Mouse (Mus musculus) left cerebral cortex, adult 8-10 months (tissue): ENCODE data around the gene Cdx4. TPM values are rescaled to one million over a fixed set of nuclear protein-coding genes. Genes with fewer than 3 reads are reported as not detected.
A peak's percentile ranks its signal among the peaks of the same experiment; 100 is the strongest.

ENCODE experiments used
- DNase-seq, 2 experiments: peaks; one replicate each; pipeline ENCODE4 v3.0.0; 2022; ENCODE audit warnings: low spot score in 2 of 2
- total RNA-seq, 4 experiments: library from RNA; stranded (reverse); gene quantifications; 2 replicates each; pipeline ENCODE4 v1.2.4; 2022

Gene Cdx4
- not detected for total RNA-seq

DNA sequence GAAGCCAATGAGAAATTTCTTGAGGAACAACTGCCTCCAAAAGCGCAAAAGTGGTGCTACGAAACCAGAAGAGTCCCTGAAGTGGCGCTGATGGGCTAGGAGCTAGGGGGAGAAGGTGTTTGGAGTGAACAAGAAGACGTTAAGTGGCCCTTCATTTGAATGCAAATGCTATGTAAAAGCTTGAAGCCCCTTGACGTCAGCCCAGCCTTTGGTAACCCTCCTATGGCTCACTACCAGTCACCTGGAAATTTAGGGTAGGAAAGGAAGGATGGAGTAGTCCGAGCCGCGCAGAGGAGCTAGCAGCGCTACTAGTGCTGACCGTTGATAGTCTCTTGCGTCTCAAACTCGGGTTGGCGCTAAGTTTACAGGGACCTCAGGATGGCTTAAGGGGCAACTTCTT lies at the start of gene Cdx4:
TSS of gene Cdx4 (plus strand) at position 253 of the 400 bp plus-strand sequence.
- DNase-seq: no peak

DNA sequence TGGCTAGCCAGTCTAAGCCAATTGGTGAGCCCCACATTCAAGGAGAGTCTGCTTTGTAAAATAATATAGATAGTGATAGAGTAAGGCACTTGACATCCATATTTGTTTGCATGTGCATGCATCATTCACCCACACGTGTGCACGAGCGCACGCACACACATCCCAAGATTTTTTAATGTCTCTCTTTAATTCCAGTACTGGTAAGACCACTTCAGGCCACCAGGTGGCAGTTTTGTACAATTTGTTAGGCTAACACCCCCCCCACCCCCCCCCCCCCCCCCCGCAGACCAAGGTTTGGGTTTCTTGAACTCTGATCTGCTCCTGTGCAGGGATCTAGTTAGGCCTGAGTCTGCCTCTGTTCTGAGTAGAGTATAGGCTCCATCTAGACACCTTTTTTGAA lies 46.9 kb upstream of the Cdx4 start:
- no peak for DNase-seq

DNA sequence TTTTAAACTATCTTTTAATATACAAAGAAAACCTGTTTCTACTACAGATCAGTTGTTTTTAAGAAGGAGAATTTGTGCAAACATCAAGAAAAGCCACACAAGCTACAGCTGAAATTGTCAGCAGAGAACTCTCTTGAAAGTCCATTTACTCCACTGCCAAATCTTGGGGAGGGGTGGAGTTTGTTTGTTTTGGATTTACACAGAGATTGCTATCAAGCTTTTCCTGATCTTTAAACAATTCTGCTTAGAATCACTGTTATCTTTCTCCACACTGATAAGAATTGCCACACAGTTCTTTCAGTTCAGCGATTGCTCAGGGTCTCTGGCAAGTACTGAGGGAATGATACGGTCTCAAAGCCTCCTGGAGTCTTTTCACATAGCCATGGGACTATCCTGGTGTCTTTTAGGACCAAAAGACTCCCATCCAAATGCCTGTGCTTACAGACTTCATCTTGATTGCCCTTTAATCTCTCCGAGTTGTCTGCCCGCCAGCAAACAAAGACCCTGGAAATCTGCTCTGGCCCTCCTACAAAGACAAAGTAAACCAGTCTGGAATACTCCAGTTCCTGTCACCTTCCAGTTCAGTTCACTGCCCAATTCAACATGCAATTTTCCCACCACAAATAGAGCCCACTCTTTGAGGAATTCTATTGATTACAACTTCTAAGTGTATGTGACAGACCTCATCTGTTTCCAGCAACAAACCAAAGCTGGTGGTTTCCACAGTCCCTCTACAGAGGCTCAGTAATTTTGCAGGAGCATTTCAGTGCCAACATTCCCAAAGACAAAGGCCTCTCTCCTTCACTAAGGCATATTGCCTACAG lies 34.1 kb upstream of the Cdx4 start:
- DNase-seq: no peak

DNA sequence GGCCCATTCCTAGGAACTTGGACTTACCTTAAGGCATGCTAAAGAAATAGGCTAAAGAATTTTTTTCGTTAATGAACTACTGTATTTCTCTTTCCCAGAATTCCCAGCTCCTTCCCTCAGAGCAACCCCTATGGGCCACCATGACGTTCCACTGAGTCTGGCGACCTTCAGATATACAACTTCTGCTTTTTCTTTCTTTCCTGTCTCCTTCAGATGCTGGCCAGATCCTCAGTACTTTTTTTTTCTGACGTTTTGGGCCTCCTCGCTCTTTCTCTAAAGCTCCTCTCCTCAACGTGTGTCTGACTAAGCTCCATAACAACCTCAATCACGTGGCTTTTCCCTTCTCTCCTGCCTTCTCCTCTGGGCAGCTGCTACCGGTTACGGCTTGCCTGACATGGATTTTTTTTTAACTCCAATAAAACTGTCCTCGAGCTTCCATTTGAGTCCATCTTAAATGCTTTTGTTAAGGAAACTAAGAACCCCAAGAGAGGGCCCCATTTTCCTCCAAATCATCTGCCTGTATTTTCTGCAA lies 33.3 kb upstream of the Cdx4 start:
- DNase-seq: no peak

DNA sequence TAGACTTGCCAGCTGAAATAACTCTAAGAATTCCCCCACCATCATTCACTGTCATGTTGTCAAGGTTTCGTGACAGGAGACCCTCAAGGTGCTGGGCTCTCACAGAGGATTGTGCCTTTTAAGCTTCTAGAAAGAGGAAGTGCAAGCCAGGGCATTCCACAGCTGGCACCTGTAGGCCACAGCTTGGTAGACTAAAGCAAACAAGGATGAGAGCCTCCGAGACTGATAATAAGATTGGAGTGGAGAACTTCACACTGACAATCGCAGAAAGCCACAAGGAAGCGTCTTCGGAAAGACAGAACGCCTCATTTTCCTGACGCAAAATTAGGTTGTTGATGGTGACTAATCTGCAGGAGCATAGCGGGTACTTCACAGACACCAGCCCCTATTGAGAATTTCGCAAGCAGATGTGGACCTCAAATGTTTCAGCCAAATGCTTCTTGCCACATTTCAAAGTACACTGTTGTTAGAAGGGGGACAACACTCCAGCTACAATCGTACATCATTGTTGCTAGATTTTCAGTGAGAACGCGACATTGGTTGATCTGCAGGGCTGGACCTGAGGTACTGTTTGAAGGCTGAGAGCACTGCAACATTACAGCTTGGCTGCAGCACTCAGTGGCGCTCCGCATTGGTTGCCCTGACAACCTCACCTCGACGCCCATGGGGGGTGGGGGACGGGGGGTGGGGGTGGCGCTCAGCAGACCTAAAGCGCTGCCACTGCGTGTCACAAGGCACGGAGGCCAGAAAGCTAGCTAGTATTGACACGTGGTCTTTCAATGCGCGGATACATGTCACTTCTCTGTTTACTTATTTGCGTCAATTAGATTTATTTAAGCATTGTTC lies 32.5 kb upstream of the Cdx4 start:
- peak in 1 of 2 experiments; percentile 2 for DNase-seq

DNA sequence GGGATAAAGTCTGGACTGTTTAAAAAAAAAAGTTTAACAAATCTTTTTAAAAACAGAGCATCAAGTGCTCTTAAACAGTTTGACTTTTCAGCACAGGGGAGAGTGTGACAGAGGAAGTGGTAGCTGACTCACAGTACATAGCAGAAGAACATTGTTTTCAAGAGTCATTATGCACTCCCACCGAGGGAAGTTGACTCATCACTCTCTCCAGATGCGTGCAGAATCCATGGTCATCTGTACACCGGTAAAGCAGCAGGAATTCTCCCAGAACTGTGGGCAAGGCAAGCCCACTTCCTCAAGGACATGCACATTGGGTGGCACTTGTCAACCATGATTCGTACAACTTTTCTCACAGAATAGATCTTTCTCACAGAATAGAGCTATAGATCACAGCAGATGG lies 22.3 kb upstream of the Cdx4 start:
- no peak for DNase-seq

DNA sequence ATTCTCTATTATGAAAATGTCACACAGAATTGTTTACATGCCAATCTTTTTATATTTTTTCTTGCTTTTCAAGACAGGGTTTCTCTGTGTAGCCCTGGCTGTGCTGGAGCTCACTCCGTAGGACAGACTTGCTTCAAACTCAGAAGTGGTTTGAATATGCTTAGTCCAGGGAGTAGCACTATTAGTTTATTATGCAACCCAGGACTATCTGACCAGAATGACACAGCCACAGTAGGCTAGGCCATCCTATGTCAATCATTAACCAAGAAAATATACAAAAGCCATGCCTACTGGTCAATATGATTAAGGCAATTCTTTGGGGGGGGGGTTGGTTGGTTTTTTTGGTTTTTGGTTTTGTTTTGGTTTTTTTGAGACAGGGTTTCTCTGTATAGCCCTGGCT lies 12.9 kb upstream of the Cdx4 start:
- DNase-seq: no peak

DNA sequence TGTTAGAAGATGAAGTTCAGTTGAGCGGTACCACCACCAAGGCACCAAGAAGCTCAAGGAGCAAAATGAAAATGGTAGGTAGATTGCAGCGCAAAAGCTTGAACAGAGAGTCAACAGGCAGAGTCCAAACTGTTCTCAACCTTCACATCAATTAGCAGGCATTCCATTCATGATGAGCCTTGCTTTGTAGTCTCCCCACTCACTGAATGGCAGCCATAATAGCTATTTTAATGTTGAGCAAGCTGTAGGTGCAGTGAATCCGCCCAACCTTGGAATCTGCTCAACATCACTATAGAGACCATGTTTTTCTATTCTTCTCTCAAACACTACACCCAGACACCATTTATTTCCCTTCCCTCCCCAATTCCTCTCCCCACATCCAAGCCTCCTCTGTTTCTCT lies 9.5 kb upstream of the Cdx4 start:
- DNase-seq: no peak

DNA sequence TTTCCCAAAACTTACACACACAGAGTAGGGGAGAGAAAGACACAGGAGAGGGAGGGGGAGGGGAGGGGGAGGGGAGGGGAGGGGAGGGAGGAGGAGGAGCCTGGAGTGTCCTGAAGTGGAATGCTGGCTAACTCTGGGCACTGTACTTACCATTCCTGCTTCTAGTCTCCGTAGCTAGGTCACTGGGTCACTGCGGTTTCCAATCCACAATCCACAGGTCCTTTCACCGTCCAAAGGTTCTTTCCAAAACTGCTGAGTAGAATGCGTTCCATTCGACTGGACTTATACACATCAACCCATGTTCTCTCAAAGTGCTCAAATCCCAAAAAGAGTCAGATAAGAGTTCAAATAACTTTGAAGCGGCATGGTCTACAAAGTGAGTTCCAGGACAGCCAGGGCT lies 7.1 kb upstream of the Cdx4 start:
- DNase-seq: no peak

DNA sequence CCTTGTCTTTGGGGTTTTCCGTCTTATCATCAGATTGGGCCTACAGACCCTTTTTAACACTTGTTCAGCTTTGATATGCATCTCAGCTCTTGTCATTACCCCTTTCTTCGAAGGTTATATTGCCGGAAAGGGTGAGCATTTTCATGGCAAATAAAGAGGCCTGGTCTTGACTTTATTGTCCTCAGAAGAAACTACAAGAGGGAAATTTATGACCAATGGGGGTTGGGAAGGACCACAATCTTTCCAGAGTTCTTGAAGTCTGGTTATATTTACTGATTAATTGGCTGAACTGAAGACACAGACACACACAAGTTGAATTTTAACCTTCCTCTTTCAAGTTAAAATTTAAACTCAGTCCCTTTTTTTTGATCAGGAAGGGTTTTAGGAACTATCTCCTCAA lies 4.7 kb downstream of the Cdx4 start:
- DNase-seq: no peak

DNA sequence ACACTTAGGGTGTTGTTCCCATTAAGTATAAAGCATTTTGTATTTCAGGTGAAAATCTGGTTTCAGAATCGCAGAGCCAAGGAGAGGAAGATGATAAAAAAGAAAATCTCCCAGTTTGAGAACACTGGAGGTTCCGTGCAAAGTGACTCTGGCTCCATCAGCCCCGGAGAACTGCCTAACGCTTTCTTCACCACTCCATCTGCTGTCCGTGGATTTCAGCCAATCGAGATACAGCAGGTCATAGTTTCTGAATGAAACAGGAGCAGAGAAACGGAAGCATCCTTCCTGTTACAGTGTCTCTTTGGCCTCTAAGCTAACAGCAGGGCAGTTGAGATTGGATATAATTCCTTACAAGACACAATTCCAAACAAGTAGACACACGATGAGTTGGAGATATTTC lies 8.2 kb downstream of the Cdx4 start:
- DNase-seq: no peak

DNA sequence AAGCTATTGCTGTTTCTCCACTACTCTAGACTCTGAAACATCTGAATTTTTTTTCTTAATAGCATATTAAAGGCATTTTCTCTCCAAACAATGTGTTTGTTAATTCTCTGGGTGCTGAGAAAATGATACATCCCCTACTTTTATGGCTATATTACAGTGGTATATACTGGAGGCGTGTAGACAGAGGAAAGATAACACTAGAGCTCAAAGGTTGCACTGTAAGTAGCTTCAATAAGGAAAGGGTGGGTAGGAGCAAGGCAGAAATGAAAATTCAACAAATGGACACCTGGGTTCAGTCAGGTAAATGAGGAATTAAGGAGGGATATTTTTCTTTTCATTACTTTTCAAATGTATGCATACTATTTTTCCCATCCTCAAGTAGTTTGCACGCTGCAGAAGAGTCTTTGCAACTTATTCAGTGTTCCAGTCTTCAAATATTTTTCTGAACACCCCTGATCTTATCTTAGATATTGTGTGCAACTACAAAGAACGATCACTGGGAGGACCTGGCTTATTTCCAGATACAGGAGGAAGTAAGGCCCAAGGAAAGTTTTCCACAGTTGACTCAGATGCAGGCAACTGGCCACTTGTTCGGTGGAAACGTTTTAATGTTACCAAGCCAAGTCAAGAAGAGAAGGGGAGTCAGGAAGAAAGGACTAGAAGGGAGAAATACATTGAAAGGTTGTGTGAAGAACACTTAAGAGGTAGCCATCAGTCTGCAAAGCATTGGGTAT lies 10.1 kb downstream of the Cdx4 start:
- DNase-seq: no peak

DNA sequence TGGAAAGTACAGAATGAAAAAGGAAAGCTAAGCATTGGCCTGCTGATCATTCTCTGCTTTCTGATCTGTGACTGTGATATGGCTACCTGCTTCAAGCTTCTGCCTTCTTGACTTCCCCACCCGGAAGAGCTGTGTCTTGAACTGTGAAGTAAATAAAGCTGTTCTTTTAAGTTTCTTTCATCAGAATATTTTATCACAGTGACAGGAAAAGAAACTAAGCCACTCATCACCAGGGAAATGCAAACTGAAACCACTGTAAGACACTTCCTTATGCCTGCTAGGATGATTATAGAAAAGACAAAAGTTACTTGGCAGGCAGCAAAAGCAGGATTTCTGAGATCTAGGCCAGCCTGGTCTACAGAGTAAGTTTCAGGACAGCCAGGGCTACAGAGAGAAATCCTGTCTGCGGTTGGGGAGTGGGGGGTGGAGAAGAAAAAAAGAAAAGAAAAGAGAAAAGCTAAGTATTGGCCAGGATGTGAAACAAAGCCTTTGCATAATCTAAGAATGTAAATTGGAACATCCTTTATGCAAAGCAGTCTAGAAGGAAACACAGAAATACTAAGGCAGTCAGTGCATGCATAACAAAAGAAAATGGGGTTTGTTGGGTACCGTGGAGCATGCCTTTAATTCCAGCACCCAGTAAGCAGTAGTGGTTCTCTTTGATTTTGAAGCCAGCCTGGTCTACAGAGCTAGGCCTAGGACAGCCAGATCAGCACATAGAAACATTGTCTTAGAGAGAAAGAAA lies 20.3 kb downstream of the Cdx4 start:
- DNase-seq: no peak

DNA sequence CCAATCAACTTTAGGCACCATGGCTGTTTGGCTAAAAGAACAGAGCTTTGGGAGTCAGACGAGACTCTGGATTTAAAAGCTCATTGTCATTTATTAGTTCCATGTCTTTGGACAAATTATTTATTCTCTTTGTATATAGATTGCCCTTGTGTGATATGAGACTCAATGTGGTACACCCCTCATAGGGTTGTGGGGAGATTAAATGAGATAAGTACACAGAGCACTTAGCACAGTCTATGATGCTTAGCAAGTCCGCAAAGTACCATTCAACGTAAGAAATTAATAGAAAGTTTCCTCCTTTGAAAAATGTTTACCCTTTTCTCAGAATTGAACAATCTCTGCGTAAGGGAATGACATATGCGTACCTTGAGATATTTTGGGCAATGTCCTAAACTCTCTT lies 34.6 kb downstream of the Cdx4 start:
- DNase-seq: no peak

DNA sequence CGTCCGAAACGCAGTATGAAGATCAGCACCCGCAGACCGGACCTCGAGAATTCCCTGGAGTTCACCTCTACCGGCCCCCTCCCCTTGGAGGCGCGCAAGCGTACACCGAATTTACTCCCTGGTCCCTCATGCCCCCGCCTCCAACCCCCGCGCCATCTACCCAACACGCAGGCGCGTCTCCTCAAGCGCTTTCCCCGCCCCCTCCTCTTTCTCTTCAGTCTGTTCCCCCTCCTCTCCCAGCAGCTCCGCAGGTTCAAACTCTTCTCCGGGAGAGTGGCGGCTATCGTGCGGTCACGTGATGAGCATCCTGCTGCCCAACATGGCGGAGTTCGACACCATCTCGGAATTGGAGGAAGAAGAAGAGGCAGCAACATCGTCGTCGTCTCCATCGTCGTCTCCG lies 35.1 kb downstream of the Cdx4 start, which contains the start of gene Chic1:
TSS of gene Chic1 (plus strand) at position 190 of the 400 bp plus-strand sequence.
- peak; percentile 28 to 74 for DNase-seq

DNA sequence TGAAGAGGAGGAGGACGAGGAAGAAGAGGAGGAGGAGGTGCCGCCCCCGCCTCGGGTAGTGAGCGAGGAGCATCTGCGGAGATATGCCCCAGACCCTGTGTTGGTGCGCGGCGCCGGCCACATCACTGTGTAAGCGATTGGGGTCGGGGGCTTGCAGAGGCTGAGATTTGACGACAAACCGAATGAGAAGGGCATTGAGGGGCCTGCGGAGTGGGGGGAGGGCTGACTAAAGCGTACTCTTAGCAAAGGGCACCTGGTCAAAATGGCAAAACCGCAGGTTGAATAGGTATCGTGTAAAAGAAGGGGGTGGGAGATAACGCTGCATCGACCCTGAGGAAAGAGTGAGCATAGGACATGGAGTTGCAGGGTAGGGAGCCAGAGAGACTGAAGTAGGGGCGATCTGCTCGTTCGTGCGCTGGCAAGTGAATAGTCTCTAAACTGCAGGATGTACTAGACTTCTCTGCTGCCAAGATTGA lies 35.6 kb downstream of the Cdx4 start:
- DNase-seq: peak in 1 of 2 experiments; percentile 7

DNA sequence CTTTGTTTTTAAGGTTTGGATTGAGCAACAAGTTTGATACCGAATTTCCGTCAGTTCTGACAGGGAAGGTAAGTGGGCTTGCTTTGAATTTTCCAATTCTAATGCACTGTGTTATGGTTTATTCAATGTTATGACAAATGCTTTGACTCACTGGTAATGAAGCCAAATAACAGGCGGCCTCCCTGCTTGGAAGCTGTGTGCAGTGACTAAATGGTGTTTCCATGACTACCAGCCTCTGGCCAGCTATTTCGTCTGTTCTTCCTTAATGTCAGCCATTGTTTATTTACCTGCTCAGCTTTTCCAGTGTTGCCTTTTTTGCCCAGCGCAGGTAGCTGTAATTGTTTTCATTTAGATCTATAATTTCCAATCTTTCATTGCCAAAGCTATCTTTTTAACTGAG lies 45.0 kb downstream of the Cdx4 start:
- DNase-seq: peak in 1 of 2 experiments; percentile 13

DNA sequence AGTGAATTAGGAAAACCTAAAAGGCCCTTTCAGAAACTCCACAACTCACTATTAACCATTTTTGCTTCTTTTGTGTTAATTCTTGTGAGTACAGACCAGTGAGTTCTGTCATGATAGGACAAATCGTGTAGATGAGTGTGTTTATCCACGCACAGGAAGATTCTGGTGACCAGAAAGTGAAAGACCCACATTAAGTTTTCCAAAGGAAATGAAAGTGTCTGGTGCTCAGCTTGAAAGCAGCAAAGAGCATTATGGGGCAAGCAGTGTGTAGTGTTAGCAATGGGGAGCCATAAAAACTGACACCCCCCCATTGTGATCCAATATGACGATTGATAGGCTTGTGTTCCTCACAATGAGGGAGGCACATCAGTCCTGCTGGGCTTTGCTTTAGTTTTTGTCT lies 47.5 kb downstream of the Cdx4 start:
- no peak for DNase-seq

DNA sequence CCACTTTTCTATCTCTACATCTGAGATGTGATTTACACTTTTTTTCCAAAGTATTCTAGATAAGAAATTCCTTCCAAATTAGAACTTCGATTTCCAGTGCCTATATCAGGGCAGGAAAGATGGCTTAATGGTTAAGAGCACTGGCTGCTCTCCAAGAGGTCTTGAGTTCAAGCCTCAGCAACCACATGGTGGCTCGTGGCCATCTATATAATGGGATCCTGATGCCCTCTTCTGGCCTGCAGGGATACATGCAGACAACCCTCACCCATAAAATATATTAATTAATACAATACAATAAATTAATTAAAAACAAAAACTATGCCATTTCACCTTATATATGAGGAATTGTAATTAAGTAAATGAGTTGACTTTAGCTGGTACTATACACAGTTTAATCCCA lies 50.0 kb downstream of the Cdx4 start:
- DNase-seq: no peak

DNA sequence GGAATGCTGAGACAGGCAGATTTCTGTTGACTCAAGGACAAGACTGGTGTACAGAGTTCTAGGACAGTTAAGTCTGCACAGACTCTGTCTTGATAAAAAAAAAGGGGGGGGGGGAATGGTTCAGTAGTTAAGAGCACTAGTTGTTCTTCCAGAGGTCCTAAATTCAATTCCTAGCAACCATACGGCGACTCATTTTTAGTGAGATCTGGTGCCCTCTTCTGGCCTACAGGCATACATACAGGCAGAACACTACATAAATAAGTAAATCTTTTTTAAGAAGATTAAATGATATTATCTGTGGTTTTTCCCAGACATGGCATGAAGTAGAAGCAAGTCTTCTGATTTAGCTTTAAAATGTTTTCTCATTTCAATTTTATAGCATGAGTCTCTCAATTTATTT lies 50.4 kb downstream of the Cdx4 start:
- no peak for DNase-seq

DNA sequence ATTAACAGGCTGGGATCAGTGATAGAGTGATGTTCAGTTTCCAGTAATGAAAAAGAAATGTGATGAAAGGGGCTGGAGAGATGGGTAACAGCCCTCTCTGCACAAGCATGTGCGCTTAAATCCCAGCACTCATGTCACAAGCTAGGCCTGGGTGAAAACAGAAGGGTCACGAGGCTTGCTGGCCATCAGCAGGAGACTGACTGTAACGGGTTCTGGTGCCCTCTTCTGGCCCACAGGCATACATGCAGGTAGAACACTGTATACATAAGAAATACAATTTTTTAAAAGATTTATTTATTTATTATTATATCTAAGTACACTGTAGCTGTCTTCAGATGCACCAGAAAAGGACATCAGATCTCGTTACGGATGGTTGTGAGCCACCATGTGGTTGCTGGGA lies 53.1 kb downstream of the Cdx4 start:
- no peak for DNase-seq
